Mouse (Mus musculus): ENCODE results near the gene Tcp10a. TPM values are rescaled to one million over a fixed set of nuclear protein-coding genes. Genes with fewer than 3 reads are reported as not detected.
"Not testable (repeated sequence)": the region's sequence is repeated elsewhere in the genome, so short reads cannot be mapped to it uniquely, and the experiment has no call there.

The Tcp10a gene
- polyA plus RNA-seq, 1 experiment = not detected

GRCm38 (mm10) chr17:7319789-7320188, 4.7 kb upstream of the Tcp10a start:
- H3K4me1 ChIP-seq (ENCODE audit: control insufficient read depth, insufficient read depth, insufficient read length, low read length); H3K4me3 ChIP-seq (ENCODE audit: low read depth, low read length); H3K27ac ChIP-seq (ENCODE audit: insufficient read depth, low read depth, low read length); H3K27me3 ChIP-seq (ENCODE audit: control insufficient read depth, insufficient read depth, low read length); H3K36me3 ChIP-seq (ENCODE audit: control insufficient read depth, insufficient read depth, low read length): not testable (repeated sequence)
- WGBS = 76% methylated on average over 6 of the region's 6 CpGs

GRCm38 (mm10) chr17:7326415-7326814, 2.0 kb downstream of the Tcp10a start:
- H3K4me3 ChIP-seq (ENCODE audit: low read depth, low read length); H3K36me3 ChIP-seq (ENCODE audit: control insufficient read depth, insufficient read depth, low read length); H3K27me3 ChIP-seq (ENCODE audit: control insufficient read depth, insufficient read depth, low read length); H3K4me1 ChIP-seq (ENCODE audit: control insufficient read depth, insufficient read depth, insufficient read length, low read length); H3K27ac ChIP-seq (ENCODE audit: insufficient read depth, low read depth, low read length): not testable (repeated sequence)
- WGBS = 44% methylated on average over 7 of the region's 8 CpGs

GRCm38 (mm10) chr17:7332745-7333144, 8.3 kb downstream of the Tcp10a start:
- WGBS = 49% methylated on average over 3 of the region's 5 CpGs
- H3K4me3 ChIP-seq (ENCODE audit: low read depth, low read length); H3K27ac ChIP-seq (ENCODE audit: insufficient read depth, low read depth, low read length); H3K36me3 ChIP-seq (ENCODE audit: control insufficient read depth, insufficient read depth, low read length); H3K4me1 ChIP-seq (ENCODE audit: control insufficient read depth, insufficient read depth, insufficient read length, low read length); H3K27me3 ChIP-seq (ENCODE audit: control insufficient read depth, insufficient read depth, low read length): not testable (repeated sequence)

- 50% methylated on average over 9 of the region's 9 CpGs for WGBS
- H3K4me3 ChIP-seq (ENCODE audit: low read depth, low read length); H3K27ac ChIP-seq (ENCODE audit: insufficient read depth, low read depth, low read length): not testable (repeated sequence)
Observed at GRCm38 (mm10) chr17:7337381-7337780, 12.9 kb downstream of the Tcp10a start.

GRCm38 (mm10) chr17:7348765-7349164, 24.3 kb downstream of the Tcp10a start:
- not testable (repeated sequence) for H3K4me3 ChIP-seq (ENCODE audit: low read depth, low read length); H3K36me3 ChIP-seq (ENCODE audit: control insufficient read depth, insufficient read depth, low read length); H3K27ac ChIP-seq (ENCODE audit: insufficient read depth, low read depth, low read length); H3K4me1 ChIP-seq (ENCODE audit: control insufficient read depth, insufficient read depth, insufficient read length, low read length); H3K27me3 ChIP-seq (ENCODE audit: control insufficient read depth, insufficient read depth, low read length)
- 39% methylated on average over 2 of the region's 3 CpGs for WGBS

More at GRCm38 (mm10) chr17:7337381-7337780, 12.9 kb downstream of the Tcp10a start:
- H3K27me3 ChIP-seq (ENCODE audit: control insufficient read depth, insufficient read depth, low read length); H3K4me1 ChIP-seq (ENCODE audit: control insufficient read depth, insufficient read depth, insufficient read length, low read length); H3K36me3 ChIP-seq (ENCODE audit: control insufficient read depth, insufficient read depth, low read length): not testable (repeated sequence)

- not testable (repeated sequence) for H3K4me1 ChIP-seq (ENCODE audit: control insufficient read depth, insufficient read depth, insufficient read length, low read length); H3K4me3 ChIP-seq (ENCODE audit: low read depth, low read length); H3K36me3 ChIP-seq (ENCODE audit: control insufficient read depth, insufficient read depth, low read length); H3K27me3 ChIP-seq (ENCODE audit: control insufficient read depth, insufficient read depth, low read length); H3K27ac ChIP-seq (ENCODE audit: insufficient read depth, low read depth, low read length)
- 81% methylated on average over 1 of the region's 1 CpGs for WGBS
Observed at GRCm38 (mm10) chr17:7352596-7352995, 28.1 kb downstream of the Tcp10a start, which contains the start of gene Ttll2. Ttll2 (minus strand) TSS chr17:7352696.

GRCm38 (mm10) chr17:7359806-7360205, 35.4 kb downstream of the Tcp10a start:
- not testable (repeated sequence) for H3K4me1 ChIP-seq (ENCODE audit: control insufficient read depth, insufficient read depth, insufficient read length, low read length); H3K36me3 ChIP-seq (ENCODE audit: control insufficient read depth, insufficient read depth, low read length); H3K27ac ChIP-seq (ENCODE audit: insufficient read depth, low read depth, low read length); H3K4me3 ChIP-seq (ENCODE audit: low read depth, low read length); H3K27me3 ChIP-seq (ENCODE audit: control insufficient read depth, insufficient read depth, low read length)
- 70% methylated on average over 4 of the region's 4 CpGs for WGBS

- WGBS = 79% methylated on average over 9 of the region's 9 CpGs
- not testable (repeated sequence) for H3K36me3 ChIP-seq (ENCODE audit: control insufficient read depth, insufficient read depth, low read length); H3K27me3 ChIP-seq (ENCODE audit: control insufficient read depth, insufficient read depth, low read length); H3K4me1 ChIP-seq (ENCODE audit: control insufficient read depth, insufficient read depth, insufficient read length, low read length); H3K27ac ChIP-seq (ENCODE audit: insufficient read depth, low read depth, low read length); H3K4me3 ChIP-seq (ENCODE audit: low read depth, low read length)
Observed at GRCm38 (mm10) chr17:7360749-7361465, 36.5 kb downstream of the Tcp10a start.

- not testable (repeated sequence) for H3K4me3 ChIP-seq (ENCODE audit: low read depth, low read length); H3K4me1 ChIP-seq (ENCODE audit: control insufficient read depth, insufficient read depth, insufficient read length, low read length); H3K27me3 ChIP-seq (ENCODE audit: control insufficient read depth, insufficient read depth, low read length); H3K27ac ChIP-seq (ENCODE audit: insufficient read depth, low read depth, low read length); H3K36me3 ChIP-seq (ENCODE audit: control insufficient read depth, insufficient read depth, low read length)
- no CpG with 5 or more reads among the region's 3 CpGs for WGBS
Observed at GRCm38 (mm10) chr17:7365615-7366014, 41.2 kb downstream of the Tcp10a start.

GRCm38 (mm10) chr17:7366265-7366664, 41.8 kb downstream of the Tcp10a start:
- no CpG with 5 or more reads among the region's 1 CpGs for WGBS
- not testable (repeated sequence) for H3K36me3 ChIP-seq (ENCODE audit: control insufficient read depth, insufficient read depth, low read length); H3K27me3 ChIP-seq (ENCODE audit: control insufficient read depth, insufficient read depth, low read length); H3K27ac ChIP-seq (ENCODE audit: insufficient read depth, low read depth, low read length); H3K4me1 ChIP-seq (ENCODE audit: control insufficient read depth, insufficient read depth, insufficient read length, low read length); H3K4me3 ChIP-seq (ENCODE audit: low read depth, low read length)

- not testable (repeated sequence) for H3K27me3 ChIP-seq (ENCODE audit: control insufficient read depth, insufficient read depth, low read length); H3K27ac ChIP-seq (ENCODE audit: insufficient read depth, low read depth, low read length); H3K4me1 ChIP-seq (ENCODE audit: control insufficient read depth, insufficient read depth, insufficient read length, low read length); H3K36me3 ChIP-seq (ENCODE audit: control insufficient read depth, insufficient read depth, low read length); H3K4me3 ChIP-seq (ENCODE audit: low read depth, low read length)
- WGBS = 59% methylated on average over 5 of the region's 7 CpGs
Observed at GRCm38 (mm10) chr17:7366676-7367374, 42.4 kb downstream of the Tcp10a start.

Data from small intestine, adult 2 months (tissue).